Mouse (Mus musculus): Measurements from ENCODE around the gene Arf1. TPM values are rescaled to one million over a fixed set of nuclear protein-coding genes. Genes with fewer than 3 reads are reported as not detected.
A peak's percentile ranks its signal among the peaks of the same experiment; 100 is the strongest.

Gene Arf1
- polyA plus RNA-seq, 1 experiment from 2014 or later, result 645 TPM

DNA sequence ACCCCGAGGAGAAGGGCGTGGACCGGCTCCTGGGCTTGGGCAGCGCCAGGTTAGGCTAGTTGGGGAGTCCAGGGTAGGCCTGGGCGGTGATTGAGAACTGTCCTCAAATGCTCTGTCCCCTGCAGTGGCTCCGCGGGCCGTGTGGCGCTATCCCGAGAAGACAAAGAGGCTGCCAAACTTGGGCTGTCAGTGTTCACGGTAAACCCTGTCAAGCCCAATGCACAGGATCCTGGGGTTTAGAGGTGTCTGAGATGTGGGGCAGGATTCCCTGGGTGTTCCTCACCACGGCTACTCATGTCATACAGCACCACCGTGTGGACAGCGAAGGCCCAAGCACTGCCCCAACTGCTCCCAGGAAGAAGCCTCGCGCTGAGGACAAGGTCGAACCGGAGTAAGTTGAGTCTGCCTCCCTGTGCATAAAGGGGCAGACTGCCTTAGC lies 19.0 kb downstream of the Arf1 start:
- H3K4me1 ChIP-seq, result peaks cover 28% of the 10 kb centered on the region
- 14% methylated on average over 18 of the region's 18 CpGs for WGBS
- peak overlapping the region; percentile 85 for H3K4me3 ChIP-seq (replicated peaks)
- H3K4me2 ChIP-seq, result peak overlapping the region; percentile 91
- H3K9me3 ChIP-seq (replicated peaks), result no peaks in the 10 kb centered on the region
- H3K27ac ChIP-seq (replicated peaks), result peak overlapping the region; percentile 92
- no peaks in the 10 kb centered on the region for H3K27me3 ChIP-seq (replicated peaks)
- peaks cover 59% of the 10 kb centered on the region for H3K36me3 ChIP-seq
- ATAC-seq (ENCODE audit: low FRiP score), result peak; percentile 39; the same call in 1 of the 2 replicates
- peak overlapping the region; percentile 84 for H3K9ac ChIP-seq (replicated peaks)

DNA sequence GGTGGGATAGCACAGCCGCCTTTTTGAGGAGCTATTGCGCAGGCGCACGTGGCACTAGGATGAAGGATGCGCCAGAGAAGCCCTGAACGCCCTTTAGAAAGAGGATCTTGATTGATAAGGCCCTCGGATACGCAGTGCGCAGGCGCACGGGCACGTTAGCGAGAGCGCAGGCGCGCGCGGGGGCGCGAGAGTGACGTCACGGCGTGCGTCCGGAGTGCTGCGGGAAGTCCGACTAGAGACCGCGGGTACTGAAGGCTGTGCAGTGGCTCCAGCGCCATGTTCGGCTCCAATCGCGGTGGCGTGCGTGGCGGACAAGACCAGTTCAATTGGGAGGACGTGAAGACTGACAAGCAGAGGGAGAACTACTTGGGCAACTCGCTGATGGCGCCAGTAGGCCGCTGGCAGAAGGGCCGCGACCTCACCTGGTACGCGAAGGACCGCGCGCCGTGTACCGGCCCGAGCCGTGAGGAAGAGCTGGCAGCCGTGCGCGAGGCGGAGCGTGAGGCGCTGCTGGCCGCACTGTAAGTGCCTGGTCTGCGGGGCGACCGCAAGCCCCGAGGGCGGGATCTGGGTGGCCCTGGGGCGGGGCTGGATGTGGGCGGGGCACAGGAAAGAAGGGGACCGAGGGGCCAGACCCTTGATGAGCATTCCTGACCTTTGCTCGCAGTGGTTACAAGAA lies 19.8 kb downstream of the Arf1 start, which contains the start of gene 2310033P09Rik:
2310033P09Rik (plus strand) TSS at position 169 of the 679 bp plus-strand sequence.
- no peaks in the 10 kb centered on the region for H3K9me3 ChIP-seq (replicated peaks)
- peaks cover 28% of the 10 kb centered on the region for H3K4me1 ChIP-seq
- ATAC-seq (ENCODE audit: low FRiP score), result peak; percentile 89
- under 1% methylated on average over 67 of the region's 67 CpGs for WGBS
- H3K4me2 ChIP-seq, result peak within 1 kb of the TSS; percentile 91
- H3K36me3 ChIP-seq, result peaks cover 59% of the 10 kb centered on the region
- no peaks in the 10 kb centered on the region for H3K27me3 ChIP-seq (replicated peaks)
- H3K9ac ChIP-seq (replicated peaks), result peak within 1 kb of the TSS; percentile 84
- peak within 1 kb of the TSS; percentile 85 for H3K4me3 ChIP-seq (replicated peaks)
- H3K27ac ChIP-seq (replicated peaks), result peak within 1 kb of the TSS; percentile 92

DNA sequence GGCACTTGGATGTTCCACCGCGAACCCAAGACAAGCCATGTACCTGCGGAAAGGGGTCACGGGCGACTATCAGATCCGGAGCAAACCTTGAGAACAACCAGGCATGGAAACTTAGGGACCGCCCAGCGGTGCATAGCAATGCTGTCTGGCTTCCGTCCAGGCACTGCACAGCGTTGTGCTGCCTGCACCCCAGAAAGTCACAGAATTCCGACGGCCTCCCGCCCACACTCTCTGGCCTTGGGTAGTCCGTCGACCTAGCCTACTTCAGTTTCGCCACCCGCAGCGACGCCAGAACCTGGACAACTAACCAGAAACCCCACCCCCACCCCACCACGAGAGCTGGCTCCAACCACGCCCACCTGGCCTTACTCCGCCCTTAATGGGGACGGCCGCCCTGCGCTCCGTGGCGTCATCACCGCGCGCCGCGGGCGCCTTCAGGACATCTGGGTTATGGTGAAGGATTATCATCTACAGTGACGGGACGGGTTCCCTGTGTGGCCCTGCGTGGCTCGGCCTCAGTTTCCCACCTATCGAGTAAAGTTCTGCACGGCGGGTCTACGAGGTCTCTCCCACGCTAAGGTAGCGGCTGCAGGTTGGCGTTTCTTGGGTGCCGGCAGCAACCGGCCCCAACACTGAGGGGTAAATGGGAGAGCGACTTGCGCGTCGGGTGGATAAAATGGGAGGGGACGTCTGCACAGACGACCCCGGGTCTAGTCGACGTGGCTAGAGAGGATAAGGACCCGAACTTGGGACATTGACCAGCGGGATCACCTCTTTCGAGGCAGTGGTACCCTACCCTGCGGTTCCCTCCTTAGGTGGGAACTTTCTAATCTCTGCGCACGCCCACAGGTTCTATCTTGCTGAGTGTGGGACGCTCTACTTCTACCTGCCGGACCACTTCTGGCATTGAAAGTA lies 25.7 kb downstream of the Arf1 start, which contains the start of gene Mrpl55:
Mrpl55 (plus strand) TSS at position 406 of the 915 bp plus-strand sequence.
- Histone ChIP-seq H3K4me1 (peaks cover 19% of the 10 kb centered on the region), H3K9ac (replicated peaks) (peak within 1 kb of the TSS; percentile 80), H3K4me2 (peak within 1 kb of the TSS; percentile 91), H3K4me3 (replicated peaks) (peak within 1 kb of the TSS; percentile 74), H3K27me3 (replicated peaks) (no peaks in the 10 kb centered on the region), H3K9me3 (replicated peaks) (no peaks in the 10 kb centered on the region), H3K36me3 (peaks cover 29% of the 10 kb centered on the region), H3K27ac (replicated peaks) (peak within 1 kb of the TSS; percentile 70)
- ATAC-seq (ENCODE audit: low FRiP score), result peak; percentile 91
- WGBS, result under 1% methylated on average over 63 of the region's 63 CpGs

DNA sequence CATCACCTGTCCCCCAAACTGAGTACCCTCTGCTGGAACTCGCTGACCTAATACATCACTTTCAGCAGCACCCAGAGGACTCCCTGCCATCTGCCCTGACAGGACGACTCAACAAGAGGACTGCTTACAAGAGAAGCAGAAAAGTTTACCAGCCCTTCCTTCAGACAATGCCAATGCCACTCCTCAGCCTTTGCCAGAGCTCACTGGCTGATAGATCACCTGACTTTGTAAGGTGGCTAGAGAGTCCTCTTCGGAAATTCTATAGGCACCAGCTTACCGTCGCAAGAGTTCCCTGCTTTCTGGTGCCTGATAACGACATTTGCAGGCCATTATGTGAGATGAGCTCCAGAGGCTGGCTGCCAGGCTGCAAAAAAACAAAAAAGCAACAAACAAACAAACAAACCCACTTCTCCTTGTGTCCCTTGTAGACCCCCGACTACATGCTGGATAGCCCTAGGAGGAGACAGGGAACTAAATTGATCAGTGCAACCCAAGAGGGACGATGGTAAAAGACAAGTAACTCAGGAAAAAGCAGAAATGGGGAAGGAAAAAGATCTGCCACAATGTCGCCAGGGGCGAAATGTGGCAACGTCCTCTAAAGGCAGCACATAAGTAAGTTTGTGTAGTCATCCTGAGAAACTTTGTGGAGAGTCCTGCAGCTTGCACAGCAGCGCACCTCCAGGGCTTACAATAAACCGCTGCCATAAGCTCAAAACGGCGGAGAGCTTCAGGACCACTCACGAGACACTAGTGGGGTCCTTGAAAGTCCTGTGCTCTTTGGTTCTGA lies 26.7 kb downstream of the Arf1 start:
- peak overlapping the region; percentile 74 for H3K4me3 ChIP-seq (replicated peaks)
- no peak for ATAC-seq (ENCODE audit: low FRiP score)
- H3K4me1 ChIP-seq, result peaks cover 18% of the 10 kb centered on the region
- peaks cover 24% of the 10 kb centered on the region for H3K36me3 ChIP-seq
- H3K27ac ChIP-seq (replicated peaks), result peak overlapping the region; percentile 70
- WGBS, result 36% methylated on average over 16 of the region's 16 CpGs
- peak overlapping the region; percentile 91 for H3K4me2 ChIP-seq
- H3K9me3 ChIP-seq (replicated peaks), result no peaks in the 10 kb centered on the region
- H3K9ac ChIP-seq (replicated peaks), result peak overlapping the region; percentile 80
- no peaks in the 10 kb centered on the region for H3K27me3 ChIP-seq (replicated peaks)

DNA sequence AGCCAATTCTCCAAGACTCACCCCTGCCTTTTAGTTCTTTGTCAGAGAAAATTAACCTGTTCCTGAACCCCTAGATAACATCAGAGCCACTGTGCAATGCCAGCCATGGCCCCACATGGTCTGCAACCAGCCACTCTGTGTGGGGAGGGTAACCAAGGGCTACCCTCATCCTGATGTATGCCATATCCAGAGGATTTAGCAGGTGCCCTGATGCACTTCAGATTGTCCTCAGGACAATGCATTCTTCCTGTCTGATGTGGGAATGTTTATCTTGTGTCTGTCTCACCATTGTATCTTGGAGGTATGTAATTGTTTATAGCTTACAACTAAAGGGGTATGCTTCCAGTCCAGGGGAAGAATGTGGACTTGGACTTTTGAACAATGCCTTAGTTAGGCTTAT lies 31.8 kb downstream of the Arf1 start:
- no peak for ATAC-seq (ENCODE audit: low FRiP score)
- Histone ChIP-seq H3K27me3 (replicated peaks) (no peaks in the 10 kb centered on the region), H3K4me3 (replicated peaks) (no peak overlapping the region), H3K36me3 (0 out of 2 replicates have a peak, but pooled peaks cover 4% of the 10 kb centered on the region), H3K9me3 (replicated peaks) (no peaks in the 10 kb centered on the region), H3K4me2 (no peak overlapping the region), H3K9ac (replicated peaks) (no peak overlapping the region), H3K27ac (replicated peaks) (no peak overlapping the region), H3K4me1 (peaks cover 7% of the 10 kb centered on the region)

DNA sequence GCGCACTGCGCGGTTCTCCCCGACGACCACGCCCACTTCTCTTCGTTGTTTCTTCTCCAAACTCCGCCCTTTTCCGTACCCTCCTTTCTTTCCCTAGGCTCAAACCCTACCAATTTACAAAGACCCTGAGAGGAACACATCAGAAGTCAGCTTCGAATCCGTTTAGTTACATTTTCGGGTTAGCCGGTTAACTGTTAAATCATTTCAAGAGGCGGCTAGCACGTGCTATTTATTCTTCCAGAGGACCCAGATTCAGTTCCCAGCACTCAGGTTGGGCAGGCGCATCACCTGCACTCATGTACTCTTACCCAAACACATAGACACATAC lies 36.0 kb downstream of the Arf1 start, which contains the start of gene Guk1:
Guk1 (minus strand) TSS at position 154 of the 328 bp plus-strand sequence.
- Histone ChIP-seq H3K4me3 (replicated peaks) (peak within 1 kb of the TSS; percentile 73), H3K36me3 (no peaks in the 10 kb centered on the region), H3K4me1 (peaks cover 37% of the 10 kb centered on the region), H3K27ac (replicated peaks) (peak within 1 kb of the TSS; percentile 94), H3K4me2 (peak within 1 kb of the TSS; percentile 73), H3K27me3 (replicated peaks) (no peaks in the 10 kb centered on the region), H3K9ac (replicated peaks) (peak within 1 kb of the TSS; percentile 79), H3K9me3 (replicated peaks) (no peaks in the 10 kb centered on the region)
- ATAC-seq (ENCODE audit: low FRiP score), result peak; percentile 16
- 5% methylated on average over 16 of the region's 16 CpGs for WGBS

DNA sequence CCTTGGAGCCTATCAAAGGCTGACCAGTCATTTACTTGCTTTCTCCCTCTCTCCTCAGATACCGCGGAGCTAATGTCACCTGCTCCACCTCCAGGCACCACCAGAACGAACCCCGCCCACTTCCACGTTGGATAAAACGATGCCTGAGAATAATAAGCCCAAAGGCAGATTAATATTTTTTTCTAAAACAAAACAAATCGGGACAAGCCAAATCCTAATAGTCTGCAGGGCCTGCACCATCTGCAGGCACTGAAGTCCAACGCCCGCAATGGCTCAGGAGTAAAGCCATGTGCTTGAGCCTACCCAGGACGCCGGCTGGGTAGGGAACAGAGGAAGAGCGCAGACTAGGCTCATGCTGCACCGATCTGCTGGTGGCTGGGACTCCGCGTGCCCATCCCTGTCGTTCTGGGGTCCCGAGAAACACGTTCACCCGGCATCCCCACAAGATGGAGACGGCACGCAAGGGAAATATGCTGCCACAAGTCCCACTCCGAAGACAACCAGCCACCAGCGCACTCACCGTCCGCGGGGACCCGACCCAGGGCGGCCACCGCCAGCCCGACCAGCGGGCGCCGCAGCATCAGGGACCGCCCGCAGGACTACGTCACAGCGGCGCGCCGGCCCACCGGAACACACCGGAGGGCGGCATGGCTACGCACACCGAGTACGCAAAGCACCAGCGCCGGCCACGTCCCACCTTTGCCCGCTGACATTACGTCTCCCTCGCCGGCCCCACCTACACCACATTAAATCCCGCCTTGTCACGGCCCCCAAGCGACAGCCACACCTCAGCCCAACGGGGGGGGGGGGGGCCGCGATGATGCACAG lies 36.6 kb downstream of the Arf1 start:
- WGBS, result under 1% methylated on average over 50 of the region's 59 CpGs
- H3K4me3 ChIP-seq (replicated peaks), result peak overlapping the region; percentile 73
- peaks cover 3% of the 10 kb centered on the region; the same call in 1 of the 2 replicates for H3K36me3 ChIP-seq
- peak; percentile 93 for ATAC-seq (ENCODE audit: low FRiP score)
- H3K4me1 ChIP-seq, result peaks cover 37% of the 10 kb centered on the region
- no peaks in the 10 kb centered on the region for H3K9me3 ChIP-seq (replicated peaks)
- peak overlapping the region; percentile 73 for H3K4me2 ChIP-seq
- H3K9ac ChIP-seq (replicated peaks), result peak overlapping the region; percentile 79
- no peaks in the 10 kb centered on the region for H3K27me3 ChIP-seq (replicated peaks)
- peak overlapping the region; percentile 94 for H3K27ac ChIP-seq (replicated peaks)

DNA sequence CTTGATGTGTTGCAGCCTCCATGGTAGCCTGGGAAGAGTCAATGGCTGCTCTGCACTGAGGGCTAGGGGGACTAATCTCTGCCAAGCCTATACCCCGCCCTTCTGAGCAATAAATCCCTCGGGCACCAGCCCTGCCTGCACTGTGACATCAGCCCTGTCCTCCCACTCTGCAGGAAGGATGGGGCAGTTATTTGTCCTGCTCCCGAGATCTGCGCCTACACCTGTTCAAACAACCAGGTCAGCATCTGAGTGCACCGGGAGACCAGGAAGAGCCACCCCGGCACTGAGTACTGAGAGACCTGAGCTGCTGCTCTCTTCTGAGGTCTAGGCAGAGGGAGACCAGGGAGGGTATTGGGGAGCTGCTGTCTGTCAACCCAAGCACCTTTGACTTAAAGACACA lies 40.4 kb downstream of the Arf1 start:
- Histone ChIP-seq H3K36me3 (peaks cover 37% of the 10 kb centered on the region), H3K27me3 (replicated peaks) (no peaks in the 10 kb centered on the region), H3K4me3 (replicated peaks) (no peak overlapping the region), H3K27ac (replicated peaks) (no peak overlapping the region), H3K4me2 (no peak overlapping the region), H3K4me1 (peaks cover 42% of the 10 kb centered on the region), H3K9me3 (replicated peaks) (no peaks in the 10 kb centered on the region), H3K9ac (replicated peaks) (0 out of 2 replicates have a peak overlapping the region, but pooled peaks have one; percentile 5)
- 72% methylated on average over 6 of the region's 6 CpGs for WGBS
- ATAC-seq (ENCODE audit: low FRiP score), result no peak

DNA sequence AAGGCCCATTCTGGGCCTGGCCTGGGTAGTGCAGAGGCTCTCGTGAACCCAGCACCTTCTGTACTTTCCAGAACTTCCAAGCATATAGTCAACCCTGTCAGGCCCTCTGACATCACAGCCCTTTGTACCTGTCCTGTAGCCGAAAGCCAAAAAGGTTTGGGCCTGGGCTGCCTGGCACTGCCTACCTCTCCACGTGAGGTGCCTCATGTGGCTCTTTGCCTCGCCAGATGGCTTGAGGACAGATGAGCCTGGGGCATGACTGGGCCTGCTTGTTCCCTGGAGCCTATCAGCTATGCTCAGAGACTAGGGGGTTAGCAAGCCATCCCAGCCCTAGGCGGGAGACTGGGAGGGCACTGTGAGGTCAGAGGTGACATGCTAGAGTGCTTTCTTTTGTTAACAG lies 42.6 kb downstream of the Arf1 start:
- Histone ChIP-seq H3K27me3 (replicated peaks) (no peaks in the 10 kb centered on the region), H3K36me3 (peaks cover 40% of the 10 kb centered on the region), H3K4me3 (replicated peaks) (no peak overlapping the region), H3K4me1 (peaks cover 32% of the 10 kb centered on the region), H3K27ac (replicated peaks) (no peak overlapping the region), H3K9me3 (replicated peaks) (no peaks in the 10 kb centered on the region), H3K4me2 (no peak overlapping the region), H3K9ac (replicated peaks) (no peak overlapping the region)
- WGBS, result 85% methylated on average over 5 of the region's 5 CpGs
- no peak for ATAC-seq (ENCODE audit: low FRiP score)

DNA sequence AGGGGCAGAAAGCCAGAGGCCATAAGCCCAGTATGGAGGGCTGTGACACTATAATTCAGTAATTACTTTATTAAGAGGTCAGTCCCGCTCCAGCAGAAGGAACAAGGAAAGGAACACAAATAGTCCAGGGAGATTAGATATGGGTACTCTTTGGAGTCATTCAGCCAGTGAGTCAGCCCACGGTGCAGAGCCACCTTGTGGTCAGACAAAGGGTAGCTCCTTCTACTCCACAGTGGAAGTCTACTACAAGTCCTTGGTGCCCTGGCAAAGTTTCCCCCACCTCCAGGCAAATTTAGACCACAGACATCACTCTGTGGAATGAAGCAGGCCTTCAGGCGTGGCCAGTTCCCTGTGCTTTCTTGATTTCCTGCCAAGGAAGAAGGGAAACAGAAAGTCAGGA lies 44.2 kb downstream of the Arf1 start:
- peaks cover 11% of the 10 kb centered on the region for H3K27me3 ChIP-seq (replicated peaks)
- H3K4me2 ChIP-seq, result no peak overlapping the region
- H3K27ac ChIP-seq (replicated peaks), result no peak overlapping the region
- H3K9ac ChIP-seq (replicated peaks), result no peak overlapping the region
- H3K9me3 ChIP-seq (replicated peaks), result no peaks in the 10 kb centered on the region
- no peak overlapping the region for H3K4me3 ChIP-seq (replicated peaks)
- peaks cover 40% of the 10 kb centered on the region for H3K36me3 ChIP-seq
- 35% methylated on average over 3 of the region's 3 CpGs for WGBS
- no peak; the same call in 1 of the 2 replicates for ATAC-seq (ENCODE audit: low FRiP score)
- H3K4me1 ChIP-seq, result peaks cover 16% of the 10 kb centered on the region

Measured in neural tube, embryonic 15.5 days (tissue).